ENCODE assay signal across 14 mouse cellular contexts in genomic region chr1:91021304-91021703, GRCm38 (mm10). TPM values are rescaled to one million over a fixed set of nuclear protein-coding genes. Genes with fewer than 3 reads are reported as not detected.
DNase-seq lines count a peak whose midpoint lies in the region; ATAC-seq and TF ChIP-seq lines count a peak whose summit lies in the region.
"Had no signal": no experiment of that assay in that cellular context is flagged by ENCODE, and none has a peak within 500 bp of the region (broad histone marks: within the 10 kb centered on the region; RNA-seq: fewer than 3 reads in every experiment).

No protein-coding gene starts in this region.

- TF ChIP-seq POLR2A in MEL (IDR thresholded peaks at IDR 0.05; ENCODE audit: control insufficient read depth in 1 of 2, insufficient read depth in 1 of 2, low read depth in 1 of 2, low read length in 2 of 2, poor library complexity in 1 of 2) = no peak
- TF ChIP-seq POLR2A in small intestine, adult 2 months (IDR thresholded peaks at IDR 0.05; ENCODE audit: low read depth, low read length) = no peak

- TF ChIP-seq CTCF in gastrocnemius, adult 2 months (IDR thresholded peaks at IDR 0.05) = peak; percentile 55
- peak; percentile 70 for TF ChIP-seq CTCF in liver, postnatal 0 days (IDR thresholded peaks at IDR 0.05; ENCODE audit: low read depth)
- peak; percentile 46 to 56 (median 48) for TF ChIP-seq CTCF in MEL (IDR thresholded peaks at IDR 0.05 in 2 of 3, conservative IDR thresholded peaks at IDR 0.05 in 1 of 3; ENCODE audit: control insufficient read depth in 1 of 3, insufficient read depth in 1 of 3, low read depth in 2 of 3, low read length in 3 of 3, poor library complexity in 1 of 3, severe bottlenecking in 1 of 3)
- TF ChIP-seq CTCF in small intestine, adult 2 months (IDR thresholded peaks at IDR 0.05; ENCODE audit: extremely low read depth, insufficient read length, insufficient replicate concordance, low read depth, low read length) = peak; percentile 37; the same call in 1 of the 2 replicates

- no peak for ATAC-seq in liver, postnatal 0 days
- ATAC-seq in liver, embryonic 12.5 days = no peak
- ATAC-seq: intestine, embryonic 15.5 days had no signal

- H3K9me3 ChIP-seq in liver, postnatal 0 days (ENCODE audit: low read length) = no peaks in the 10 kb centered on the region
- H3K9me3 ChIP-seq in liver, embryonic 12.5 days (replicated peaks) = 0 out of 2 replicates have a peak, but pooled peaks cover 7% of the 10 kb centered on the region
- H3K9me3 ChIP-seq in MEL (replicated peaks; ENCODE audit: insufficient read depth, low read length) = no peaks in the 10 kb centered on the region
- H3K9me3 ChIP-seq in hindbrain, embryonic 10.5 days = 0 out of 2 replicates have a peak, but pooled peaks cover 9% of the 10 kb centered on the region
- H3K9me3 ChIP-seq: intestine, embryonic 15.5 days; lung, embryonic 15.5 days had no signal

- no peaks in the 10 kb centered on the region; the same call in 1 of the 2 replicates for H3K4me1 ChIP-seq in liver, postnatal 0 days (ENCODE audit: insufficient read depth)
- H3K4me1 ChIP-seq in liver, embryonic 12.5 days = peaks cover 4% of the 10 kb centered on the region
- H3K4me1 ChIP-seq in MEL (ENCODE audit: control insufficient read depth in 1 of 2, insufficient read depth in 2 of 2, low read length in 2 of 2) = peaks cover 0 to 2% of the 10 kb centered on the region in 2 experiments; a peak in 1 of 4 replicates
- H3K4me1 ChIP-seq in small intestine, adult 2 months (ENCODE audit: control insufficient read depth, insufficient read depth, insufficient read length, low read length) = peaks cover 7% of the 10 kb centered on the region
- H3K4me1 ChIP-seq in hindbrain, embryonic 10.5 days (replicated peaks) = peaks cover 14% of the 10 kb centered on the region

- H3K9ac ChIP-seq in liver, postnatal 0 days (replicated peaks) = no peak overlapping the region
- no peak overlapping the region for H3K9ac ChIP-seq in liver, embryonic 12.5 days
- H3K9ac ChIP-seq in MEL (ENCODE audit: control insufficient read depth, low read depth, low read length, poor library complexity, severe bottlenecking) = no peak overlapping the region
- H3K9ac ChIP-seq: intestine, embryonic 15.5 days; lung, embryonic 15.5 days had no signal

- no peaks in the 10 kb centered on the region for H3K36me3 ChIP-seq in liver, postnatal 0 days (replicated peaks; ENCODE audit: insufficient read depth, low read length)
- no peaks in the 10 kb centered on the region for H3K36me3 ChIP-seq in liver, embryonic 12.5 days
- no peaks in the 10 kb centered on the region; a peak in 1 of 4 replicates for H3K36me3 ChIP-seq in MEL (ENCODE audit: control insufficient read depth in 1 of 2, insufficient read depth in 2 of 2, low read length in 2 of 2)
- no peaks in the 10 kb centered on the region for H3K36me3 ChIP-seq in small intestine, adult 2 months (ENCODE audit: control insufficient read depth, insufficient read depth, low read length)
- H3K36me3 ChIP-seq in hindbrain, embryonic 10.5 days = peaks cover 21% of the 10 kb centered on the region
- H3K36me3 ChIP-seq: G1E; intestine, embryonic 15.5 days; lung, embryonic 15.5 days had no signal

- intact Hi-C loops in gastrocnemius, adult 2 months (cut with DNase I) = loop anchor here (5.0 kb wide), 1 partner anchor 49 kb away; no protein-coding TSS in a partner anchor

- WGBS in liver, postnatal 0 days (ENCODE audit: insufficient replicate concordance) = 61% methylated on average over 3 of the region's 3 CpGs
- 53% methylated on average over 3 of the region's 3 CpGs for WGBS in liver, embryonic 12.5 days (ENCODE audit: insufficient replicate concordance)
- 69% methylated on average over 3 of the region's 3 CpGs for WGBS in small intestine, adult 2 months
- 56% methylated on average over 3 of the region's 3 CpGs for WGBS in hindbrain, embryonic 10.5 days

- H3K79me2 ChIP-seq in MEL (ENCODE audit: control insufficient read depth, insufficient read depth, low read length, poor library complexity) = no peaks in the 10 kb centered on the region

- no peak for TF ChIP-seq EP300 in liver, postnatal 0 days (IDR thresholded peaks at IDR 0.05; ENCODE audit: low read depth)
- no peak for TF ChIP-seq EP300 in MEL (IDR thresholded peaks at IDR 0.05; ENCODE audit: low read depth in 1 of 2, low read length in 2 of 2)

- no peak overlapping the region for H3K27ac ChIP-seq in gastrocnemius, adult 2 months
- no peak overlapping the region for H3K27ac ChIP-seq in liver, postnatal 0 days (ENCODE audit: low read depth)
- no peak overlapping the region for H3K27ac ChIP-seq in liver, embryonic 12.5 days
- no peak overlapping the region for H3K27ac ChIP-seq in MEL (ENCODE audit: control insufficient read depth, low read depth, low read length)
- H3K27ac ChIP-seq in small intestine, adult 2 months (ENCODE audit: insufficient read depth, low read depth, low read length) = no peak overlapping the region
- no peak overlapping the region for H3K27ac ChIP-seq in hindbrain, embryonic 10.5 days
- H3K27ac ChIP-seq: forebrain, embryonic 10.5 days; intestine, embryonic 15.5 days; lung, embryonic 15.5 days had no signal

- no peaks in the 10 kb centered on the region for H3K27me3 ChIP-seq in liver, postnatal 0 days (ENCODE audit: insufficient read depth, low read length)
- no peaks in the 10 kb centered on the region for H3K27me3 ChIP-seq in liver, embryonic 12.5 days (replicated peaks)
- no peaks in the 10 kb centered on the region for H3K27me3 ChIP-seq in MEL (ENCODE audit: control insufficient read depth in 1 of 2, insufficient read depth in 2 of 2, low read length in 2 of 2)
- no peaks in the 10 kb centered on the region for H3K27me3 ChIP-seq in small intestine, adult 2 months (ENCODE audit: control insufficient read depth, insufficient read depth, low read length)
- no peaks in the 10 kb centered on the region for H3K27me3 ChIP-seq in hindbrain, embryonic 10.5 days (ENCODE audit: insufficient read depth, poor library complexity, severe bottlenecking)
- H3K27me3 ChIP-seq: intestine, embryonic 15.5 days; lung, embryonic 15.5 days had no signal

- TF ChIP-seq RAD21 in MEL (IDR thresholded peaks at IDR 0.05; ENCODE audit: low read depth, low read length) = peak; percentile 15; the same call in 1 of the 2 replicates

- H3K4me2 ChIP-seq in liver, postnatal 0 days (ENCODE audit: low read depth, low read length) = no peak overlapping the region
- H3K4me2 ChIP-seq in liver, embryonic 12.5 days = no peak overlapping the region
- H3K4me2 ChIP-seq: intestine, embryonic 15.5 days; lung, embryonic 15.5 days had no signal

- no peak for DNase-seq in gastrocnemius, adult 2 months
- no peak for DNase-seq in gastrocnemius, postnatal 10 days
- DNase-seq in liver, postnatal 0 days = no peak
- no peak for DNase-seq in MEL (ENCODE audit: low read depth, low spot score)
- no peak for DNase-seq in hindbrain, embryonic 10.5 days (ENCODE audit: low spot score)
- no peak for DNase-seq in embryo, embryonic 10.5 days (ENCODE audit: low spot score)
- DNase-seq: adrenal gland, postnatal 25 days had no signal

- H3K4me3 ChIP-seq in gastrocnemius, adult 2 months = no peak overlapping the region
- H3K4me3 ChIP-seq in liver, postnatal 0 days (ENCODE audit: low read depth, low read length) = no peak overlapping the region
- no peak overlapping the region for H3K4me3 ChIP-seq in liver, embryonic 12.5 days
- H3K4me3 ChIP-seq in MEL (ENCODE audit: control insufficient read depth in 1 of 2, insufficient read depth in 1 of 2, low read depth in 2 of 2, low read length in 2 of 2) = no peak overlapping the region
- no peak overlapping the region for H3K4me3 ChIP-seq in small intestine, adult 2 months (ENCODE audit: low read depth, low read length)
- no peak overlapping the region for H3K4me3 ChIP-seq in hindbrain, embryonic 10.5 days
- H3K4me3 ChIP-seq: forebrain, embryonic 10.5 days; intestine, embryonic 15.5 days; lung, embryonic 15.5 days had no signal

TF ChIP-seq in MEL, 35 proteins besides CTCF, POLR2A, EP300 and RAD21:
- TF ChIP-seq POLR2AphosphoS5 (IDR thresholded peaks at IDR 0.05; ENCODE audit: borderline replicate concordance, low read depth, low read length) = no peak
- TF ChIP-seq RCOR1 (IDR thresholded peaks at IDR 0.05; ENCODE audit: low read depth, low read length) = no peak
- TF ChIP-seq CHD1 (IDR thresholded peaks at IDR 0.05; ENCODE audit: low read depth, low read length) = no peak
- TF ChIP-seq SMC3 (IDR thresholded peaks at IDR 0.05; ENCODE audit: low read depth, low read length) = peak; percentile 34
- no peak for TF ChIP-seq ZNF384 (IDR thresholded peaks at IDR 0.05; ENCODE audit: low read depth, low read length)
- no peak for TF ChIP-seq MAX (IDR thresholded peaks at IDR 0.05; ENCODE audit: low read length)
- TF ChIP-seq USF2 (IDR thresholded peaks at IDR 0.05; ENCODE audit: borderline replicate concordance in 1 of 2, insufficient read depth in 1 of 2, low read depth in 1 of 2, low read length in 2 of 2) = no peak
TF ChIP-seq in MEL: peak in this region for 1.

RNA-seq across cellular contexts. Expression of gene Lrrfip1, which starts 22.8 kb away (rescaled TPM):
- 100 to 1,000 TPM; 131 to 149 TPM for total RNA-seq in gastrocnemius, adult 2 months (2021)
- 100 to 1,000 TPM; 247 to 265 TPM for total RNA-seq in gastrocnemius, postnatal 10 days (2021)
- polyA plus RNA-seq in liver, postnatal 0 days (2015; fragmentation: Nextera tagmentation; extraction: Ambion mirVana) = 21.9 and 22.7 TPM in 2 replicates
- 17.4 and 18.1 TPM in 2 replicates for polyA plus RNA-seq in liver, embryonic 12.5 days (2016; fragmentation: Nextera tagmentation; extraction: Ambion mirVana)
- total RNA-seq in MEL (2012; rRNA removed) = 12.9 and 13.9 TPM in 2 replicates
- 10 to 100 TPM in 1 of 2 experiments, not detected in 1; 15.4 TPM for polyA plus RNA-seq in MEL (2012; ENCODE audit: insufficient read depth in 1 of 2, insufficient read length in 2 of 2, low read depth in 1 of 2, low replicate concordance in 2 of 2, missing spikeins in 1 of 2)
- polyA plus RNA-seq in small intestine, adult 2 months (2012; rRNA removed) = 6.3 and 9.5 TPM in 2 replicates
- polyA plus RNA-seq in hindbrain, embryonic 10.5 days (2016; fragmentation: Nextera tagmentation; extraction: Ambion mirVana) = 18.3 and 21.9 TPM in 2 replicates
- polyA plus RNA-seq: G1E had no signal

RNA-seq across cellular contexts. Expression of gene Rab17, which starts 51.8 kb away (rescaled TPM):
- not detected for total RNA-seq in gastrocnemius, adult 2 months (2021)
- total RNA-seq in gastrocnemius, postnatal 10 days (2021) = not detected
- polyA plus RNA-seq in liver, postnatal 0 days (2015; fragmentation: Nextera tagmentation; extraction: Ambion mirVana) = 8.2 and 8.6 TPM in 2 replicates
- 3.2 and 3.3 TPM in 2 replicates for polyA plus RNA-seq in liver, embryonic 12.5 days (2016; fragmentation: Nextera tagmentation; extraction: Ambion mirVana)
- total RNA-seq in MEL (2012; rRNA removed) = not detected in 2 replicates
- polyA plus RNA-seq in MEL (2012; ENCODE audit: insufficient read depth in 1 of 2, insufficient read length in 2 of 2, low read depth in 1 of 2, low replicate concordance in 2 of 2, missing spikeins in 1 of 2) = not detected
- 16.3 and 42.5 TPM in 2 replicates for polyA plus RNA-seq in small intestine, adult 2 months (2012; rRNA removed)
- 0.25 and 0.35 TPM in 2 replicates for polyA plus RNA-seq in hindbrain, embryonic 10.5 days (2016; fragmentation: Nextera tagmentation; extraction: Ambion mirVana)
- total RNA-seq: adrenal gland, postnatal 25 days; gastrocnemius, postnatal 36 days had no signal
- polyA plus RNA-seq: G1E had no signal
